Mouse (Mus musculus): ENCODE results near the gene Msln.

DNA sequence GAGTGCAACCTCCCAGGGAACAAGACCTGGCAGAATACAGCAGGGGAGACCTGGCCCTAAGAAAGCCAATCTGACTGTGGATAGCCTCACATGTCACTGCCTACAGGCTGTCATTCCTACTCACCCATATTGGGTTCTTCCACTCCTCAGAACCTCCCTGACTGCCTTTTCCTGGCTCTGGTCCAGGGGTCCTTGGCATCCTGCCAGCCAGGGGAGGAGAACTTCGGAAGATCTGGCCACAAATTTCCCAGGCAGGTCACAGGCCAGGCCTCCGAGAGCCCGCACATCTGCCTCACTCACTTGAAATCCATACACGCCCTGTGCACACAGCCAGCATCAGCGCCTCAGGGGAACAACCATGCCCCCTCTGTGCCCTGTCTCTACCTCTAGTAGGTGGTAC, 2.7 kb downstream of the Msln start:
- TF ChIP-seq CTCF (IDR thresholded peaks at IDR 0.05; ENCODE audit: low read depth, low read length): no peak
- no peak for TF ChIP-seq POLR2A (IDR thresholded peaks at IDR 0.05; ENCODE audit: insufficient read depth, low read length)
- TF ChIP-seq EP300 (IDR thresholded peaks at IDR 0.05; ENCODE audit: insufficient read depth, low read depth, low read length): no peak
